Mouse (Mus musculus) CD4-positive, CD25-positive, alpha-beta regulatory T cell, adult 4 months (primary cell): ENCODE results near the gene Spry1. TPM values are rescaled to one million over a fixed set of nuclear protein-coding genes. Genes with fewer than 3 reads are reported as not detected.
A peak's percentile ranks its signal among the peaks of the same experiment; 100 is the strongest.

Experiments used
- ATAC-seq: one replicate; pipeline ENCODE4 v1.8.0; 2017
- polyA plus RNA-seq, 2 experiments: library from polyadenylated mRNA; unstranded; fragments of 100-300 nt; shearing (Covaris generic); gene quantifications; one replicate each; pipeline ENCODE4 v1.2.1; 2017

Spry1 gene
- polyA plus RNA-seq, 2 experiments from 2014 or later, result 9.2 to 11.5 TPM

DNA sequence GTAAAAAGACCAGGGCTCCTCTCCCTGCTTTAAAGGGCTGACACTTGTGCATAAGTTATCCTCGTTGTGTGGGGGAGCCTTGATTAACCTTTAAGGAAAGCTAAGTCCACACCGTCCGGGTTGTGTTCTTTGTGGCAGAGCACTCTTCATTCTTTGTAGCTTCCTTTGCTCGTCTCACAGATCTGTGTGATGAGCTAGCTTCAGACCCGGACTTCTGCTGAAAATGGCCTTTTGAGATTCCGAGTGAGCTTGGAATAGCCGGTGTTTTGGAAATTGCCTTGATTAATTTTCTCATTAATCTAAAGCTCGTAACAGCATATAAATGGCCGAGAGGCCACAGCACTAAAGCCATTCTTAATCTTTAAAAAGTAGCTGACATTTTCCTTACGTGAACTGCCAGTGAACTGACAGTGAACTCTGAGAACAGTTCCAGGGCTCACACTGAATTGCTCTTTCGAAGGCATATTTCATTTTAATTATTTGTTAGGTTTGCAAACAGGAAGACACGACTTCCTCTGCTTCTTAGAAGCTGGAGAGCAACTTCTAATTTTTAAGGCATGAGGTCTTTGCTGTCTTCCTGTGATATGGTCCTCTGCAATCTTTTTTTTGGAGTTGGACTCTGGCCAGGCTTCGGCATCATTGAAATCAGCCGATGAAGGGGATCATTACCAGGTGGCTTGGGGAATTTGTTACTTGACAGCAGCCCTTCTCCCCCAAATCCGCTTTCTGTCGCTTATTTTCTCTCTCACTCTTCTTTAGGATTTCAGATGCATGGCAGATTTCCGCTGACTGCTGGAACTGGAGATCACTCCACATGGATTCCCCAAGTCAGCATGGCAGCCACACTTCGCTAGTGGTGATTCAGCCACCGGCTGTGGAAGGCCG lies 2.3 kb downstream of the Spry1 start:
- ATAC-seq, result no peak

DNA sequence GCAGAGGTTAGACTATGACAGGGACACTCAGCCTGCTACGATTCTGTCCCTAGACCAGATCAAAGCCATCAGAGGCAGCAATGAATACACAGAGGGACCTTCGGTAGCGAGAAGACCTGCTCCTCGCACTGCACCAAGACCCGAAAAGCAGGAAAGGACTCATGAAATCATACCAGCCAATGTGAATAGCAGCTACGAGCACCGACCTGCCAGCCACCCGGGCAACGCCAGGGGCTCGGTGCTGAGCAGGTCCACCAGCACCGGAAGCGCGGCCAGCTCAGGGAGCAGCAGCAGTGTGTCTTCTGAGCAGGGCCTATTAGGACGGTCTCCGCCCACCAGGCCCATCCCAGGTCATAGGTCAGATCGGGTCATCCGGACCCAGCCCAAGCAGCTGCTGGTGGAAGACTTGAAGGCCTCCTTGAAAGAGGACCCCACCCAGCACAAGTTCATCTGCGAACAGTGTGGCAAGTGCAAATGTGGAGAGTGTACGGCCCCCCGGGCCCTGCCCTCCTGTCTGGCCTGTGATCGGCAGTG lies 3.0 kb downstream of the Spry1 start:
- no peak for ATAC-seq

- no peak for ATAC-seq
Measured at GRCm38 (mm10) chr3:37643411-37643810, 3.7 kb downstream of the Spry1 start.

DNA sequence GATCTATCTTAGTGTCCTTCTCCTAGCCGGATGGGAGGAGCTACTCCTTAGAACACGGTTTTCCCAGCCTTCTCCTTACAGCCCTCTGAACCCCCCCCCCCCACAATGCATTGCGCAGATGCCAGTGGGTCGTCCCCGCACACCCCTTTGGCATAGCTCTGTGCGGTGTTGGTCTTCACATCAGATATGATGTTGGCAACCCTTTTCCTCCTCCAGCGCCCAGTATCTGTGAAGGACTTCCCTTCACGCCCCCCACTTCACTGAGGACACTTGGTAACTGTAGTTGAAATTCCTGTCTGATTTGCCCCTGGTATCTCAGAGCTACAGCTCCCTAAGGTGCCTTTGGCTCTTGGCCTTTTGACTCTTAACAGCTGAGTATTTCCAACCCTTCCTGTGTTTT lies 4.2 kb downstream of the Spry1 start:
- no peak for ATAC-seq

GRCm38 (mm10) chr3:37645061-37645460 lies 5.3 kb downstream of the Spry1 start:
- ATAC-seq, result peak; percentile 54

- ATAC-seq, result no peak
Measured at GRCm38 (mm10) chr3:37646221-37646620, 6.5 kb downstream of the Spry1 start.

- ATAC-seq, result no peak
Measured at GRCm38 (mm10) chr3:37647225-37647624, 7.5 kb downstream of the Spry1 start.

DNA sequence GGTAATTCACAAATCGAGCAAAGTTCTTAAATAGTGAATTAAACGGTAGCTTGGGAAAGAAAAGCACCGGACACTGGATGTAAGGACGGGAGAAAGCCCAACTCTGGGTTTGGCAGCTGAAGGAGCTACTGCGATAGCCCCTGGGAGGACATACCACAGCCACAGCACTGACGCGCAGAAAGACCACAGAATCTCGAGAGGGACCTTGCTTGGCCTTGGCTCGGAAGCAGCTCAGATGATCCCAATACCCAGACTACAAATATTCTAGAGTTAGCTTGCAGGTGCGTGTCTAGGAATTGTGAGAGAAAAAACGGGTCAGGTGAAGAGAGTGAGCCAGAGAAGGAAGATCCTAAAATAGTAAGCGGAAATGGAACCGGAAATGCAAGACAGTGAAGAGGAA lies 8.5 kb downstream of the Spry1 start:
- no peak for ATAC-seq

GRCm38 (mm10) chr3:37649281-37649680 lies 9.5 kb downstream of the Spry1 start:
- no peak for ATAC-seq

- ATAC-seq, result no peak
Measured at GRCm38 (mm10) chr3:37652537-37652936, 12.8 kb downstream of the Spry1 start.

- ATAC-seq, result peak; percentile 81
Measured at GRCm38 (mm10) chr3:37653935-37654729, 14.4 kb downstream of the Spry1 start.

DNA sequence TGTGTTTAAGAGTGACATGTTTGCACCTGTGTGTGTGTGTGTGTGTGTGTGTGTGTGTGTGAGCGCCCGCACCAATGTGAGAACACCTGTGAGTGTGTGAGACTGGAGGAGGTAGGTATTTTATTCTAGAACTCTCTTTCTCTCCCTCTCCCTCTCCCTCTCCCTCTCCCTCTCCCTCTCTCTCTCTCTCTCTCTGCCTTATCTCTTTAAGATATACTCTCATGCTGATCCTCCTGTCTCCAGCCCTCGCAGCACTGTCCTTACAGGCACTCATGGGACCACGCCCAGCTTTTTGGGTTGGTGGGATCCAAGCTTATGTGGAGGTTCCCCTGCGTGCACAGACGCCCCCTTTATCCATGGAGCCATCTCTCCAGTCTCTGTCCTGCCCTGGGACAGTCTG lies 15.0 kb downstream of the Spry1 start:
- peak; percentile 1 for ATAC-seq

DNA sequence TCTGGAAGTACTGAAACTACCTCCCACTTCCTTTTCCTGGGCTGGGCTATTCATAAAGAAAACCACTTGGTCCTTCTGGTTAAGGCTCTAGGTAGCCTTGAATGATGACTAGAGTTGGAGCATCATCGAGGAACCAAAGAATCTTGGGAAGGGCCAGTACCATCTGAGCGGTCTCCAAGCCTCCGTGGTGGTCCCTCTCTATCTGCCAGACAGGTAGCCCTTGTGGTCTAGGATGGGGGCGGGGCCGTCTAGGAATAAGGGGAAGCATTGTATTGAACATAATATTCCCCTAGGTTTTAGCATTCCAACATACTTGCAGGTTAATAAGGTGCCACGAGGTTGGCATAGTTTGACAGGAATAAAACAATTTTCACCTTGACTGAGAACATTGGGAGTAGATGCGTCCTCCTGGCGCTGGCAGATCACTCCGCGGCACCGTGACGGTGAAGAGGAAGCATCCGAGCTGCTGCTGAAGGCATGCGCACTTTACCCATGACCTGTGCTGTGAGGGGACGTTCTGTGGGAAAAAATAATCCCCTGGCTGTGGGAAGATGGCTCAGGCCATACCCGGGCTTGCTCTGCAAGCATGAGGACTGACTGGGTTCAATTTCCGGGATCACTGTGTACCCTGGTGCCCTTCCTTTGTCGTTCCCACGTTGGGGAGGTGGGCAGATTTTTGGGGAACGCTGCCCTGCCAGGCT lies 16.3 kb downstream of the Spry1 start:
- ATAC-seq, result peak; percentile 11

DNA sequence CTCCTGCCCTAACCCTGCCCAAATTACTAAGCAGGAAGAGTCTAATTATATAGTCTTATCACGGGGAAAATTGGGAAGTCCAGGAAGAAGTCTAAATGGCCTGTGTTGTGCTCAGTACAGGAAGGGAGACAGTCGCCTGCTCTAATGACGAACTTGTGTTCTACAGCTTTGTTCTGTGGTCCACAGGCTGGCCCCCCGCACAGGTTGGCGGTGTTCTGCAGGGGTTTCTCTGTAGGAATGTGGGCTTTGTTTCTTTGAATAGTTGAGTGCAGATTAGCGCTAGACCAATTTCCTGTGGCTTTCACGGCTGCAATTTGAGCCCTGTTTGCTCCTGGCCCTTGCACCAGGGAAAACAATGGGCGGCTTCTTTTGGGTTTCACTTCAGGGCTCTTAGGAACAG lies 17.3 kb downstream of the Spry1 start:
- no peak for ATAC-seq

DNA sequence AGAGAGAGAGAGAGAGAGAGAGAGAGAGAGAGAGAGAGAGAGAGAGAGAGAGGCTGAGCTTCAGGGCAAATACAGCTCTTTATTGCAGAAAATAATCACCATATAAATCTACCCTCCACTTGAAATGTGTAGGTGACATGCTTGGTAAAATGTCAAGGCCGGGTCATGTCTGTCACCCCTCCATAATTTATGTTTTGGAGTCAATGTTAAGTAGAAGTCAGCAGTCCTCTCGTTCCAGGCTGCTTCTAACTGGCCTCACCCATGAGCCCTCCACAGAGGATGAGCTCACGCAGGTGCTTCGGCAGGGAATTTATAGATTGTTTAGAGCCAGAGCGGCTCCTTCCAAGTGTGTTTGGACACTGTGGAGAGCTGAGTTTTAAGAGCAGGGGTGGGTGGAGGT lies 18.4 kb downstream of the Spry1 start:
- ATAC-seq, result no peak

DNA sequence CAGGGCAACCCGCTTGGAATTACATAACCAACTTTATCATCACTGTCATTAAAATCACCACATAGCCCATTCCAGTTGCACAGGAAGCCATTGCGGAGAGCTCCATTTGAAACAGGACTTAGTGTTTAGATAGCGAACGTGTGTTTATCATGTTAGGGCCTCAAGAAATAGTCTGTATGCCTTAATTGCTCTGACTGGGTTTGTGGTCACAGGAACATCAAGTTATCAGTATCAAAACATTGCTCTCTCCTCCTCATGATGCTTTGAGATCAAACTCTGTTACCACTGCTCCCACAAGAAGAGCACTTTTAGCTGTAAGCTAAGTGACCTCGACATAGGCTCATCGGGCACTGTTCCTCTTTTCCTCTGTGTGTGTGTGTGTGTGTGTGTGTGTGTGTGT lies 19.9 kb downstream of the Spry1 start:
- ATAC-seq, result no peak

DNA sequence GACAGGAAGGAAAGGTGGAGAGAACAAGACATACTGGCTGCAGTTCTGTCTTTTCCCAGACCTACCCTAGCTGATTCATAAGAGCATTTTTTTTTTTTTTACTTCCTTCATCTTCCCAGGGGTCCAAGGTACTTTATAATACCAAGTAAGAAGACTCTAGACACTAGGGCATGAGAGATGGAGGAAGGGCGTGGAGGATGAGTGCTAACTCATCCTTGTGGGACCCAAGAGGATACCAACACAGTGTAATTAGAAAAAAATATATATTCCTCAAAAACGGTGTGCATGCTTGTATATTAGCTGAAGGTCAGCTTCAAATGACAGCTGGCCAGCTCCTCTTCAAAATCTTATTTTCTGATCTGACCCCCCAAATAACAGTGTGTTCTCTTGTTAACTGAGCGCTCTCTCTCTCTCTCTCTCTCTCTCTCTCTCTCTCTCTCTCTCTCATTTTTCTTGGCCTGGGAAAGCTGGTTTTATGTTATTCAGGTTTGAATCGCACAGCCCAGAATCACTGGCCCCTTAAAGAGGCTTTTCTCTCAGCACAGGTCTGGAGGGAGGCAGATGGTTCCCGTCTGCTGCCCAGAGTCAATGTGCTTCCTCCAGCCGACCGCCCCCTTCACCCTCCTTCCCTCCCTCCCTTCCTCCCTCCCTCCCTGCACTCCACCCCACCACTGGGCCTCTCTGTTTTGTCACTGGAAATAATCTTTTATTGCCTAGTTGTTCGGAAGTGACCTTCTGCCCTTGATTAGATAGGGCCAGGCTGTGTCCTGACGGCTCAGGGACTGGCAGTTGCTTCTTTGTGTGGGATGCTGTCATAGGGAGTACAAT lies 26.8 kb downstream of the Spry1 start:
- no peak for ATAC-seq

DNA sequence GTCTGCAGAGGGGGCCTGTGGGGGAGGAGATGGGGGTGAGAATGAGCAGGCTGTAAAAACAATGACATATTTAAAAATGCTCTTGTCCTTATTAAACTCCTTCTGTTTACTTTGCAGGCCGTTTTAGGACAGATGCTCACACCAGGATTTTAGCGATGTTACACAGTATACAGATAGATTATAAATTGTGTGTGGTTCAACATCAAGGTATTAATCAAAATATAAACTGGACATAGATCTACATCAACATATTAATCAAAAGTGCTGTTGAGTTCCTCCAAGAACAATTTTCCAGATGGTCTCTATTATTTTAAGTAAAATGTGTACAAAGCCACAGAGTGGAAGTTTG lies 27.3 kb downstream of the Spry1 start:
- ATAC-seq, result no peak

GRCm38 (mm10) chr3:37667736-37668135 lies 28.0 kb downstream of the Spry1 start:
- ATAC-seq, result no peak

DNA sequence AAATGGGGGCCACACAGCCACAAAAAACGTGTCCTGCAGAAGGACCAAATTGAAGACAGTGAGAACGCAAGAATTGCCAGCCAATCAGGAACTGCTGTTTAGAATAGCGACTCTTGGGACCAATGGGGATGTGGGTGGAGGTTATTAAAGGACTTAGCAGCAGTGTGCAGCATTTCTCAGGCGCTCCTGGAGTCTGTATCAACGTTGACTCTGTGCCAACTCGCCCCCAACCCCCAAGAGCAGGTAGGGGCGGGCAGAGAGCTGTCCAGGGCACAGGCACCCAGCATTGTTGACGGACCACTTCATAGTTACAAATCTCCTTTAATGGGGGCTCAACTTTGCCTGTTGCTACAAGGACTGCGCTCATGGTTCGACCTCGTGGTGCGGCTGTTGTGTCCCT lies 28.9 kb downstream of the Spry1 start:
- no peak for ATAC-seq

DNA sequence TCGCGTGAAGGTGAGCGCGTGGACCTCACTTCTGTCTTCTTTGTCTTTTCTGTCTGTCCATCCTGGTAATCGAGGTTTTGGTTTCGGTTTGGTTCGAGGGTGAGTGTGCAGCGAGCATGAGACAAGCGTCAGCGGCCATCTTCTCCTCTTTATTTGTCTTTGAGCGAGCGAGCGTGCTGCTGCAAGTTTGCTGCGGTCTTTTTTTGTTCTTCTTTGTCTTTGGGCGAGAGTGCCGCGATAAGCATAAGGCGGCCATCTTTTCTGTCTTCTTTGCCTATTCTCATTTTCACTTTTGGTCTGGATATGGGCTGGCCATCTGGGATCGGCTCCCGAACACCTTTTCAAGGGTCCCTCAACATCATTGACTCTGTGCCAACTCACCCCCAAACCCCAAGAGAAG lies 29.4 kb downstream of the Spry1 start:
- ATAC-seq, result no peak
